Mouse (Mus musculus) hindbrain, embryonic 15.5 days (tissue): ENCODE measurements around the gene 2310061N02Rik. TPM values are rescaled to one million over a fixed set of nuclear protein-coding genes. Genes with fewer than 3 reads are reported as not detected.

Experiments used
- ATAC-seq: fragments of 200-750 bp; cut with Nextera tagmentation; 2 replicates; pipeline ENCODE4 v1.8.0; 2017; ENCODE audit warnings: low read depth, moderate number of reproducible peaks, moderate TSS enrichment; ENCODE audit not compliant: low FRiP score
- H3K27ac ChIP-seq: fragments of 300-500 bp; sonication (generic); replicated peaks from 2 replicates; pipeline ENCODE4 v1.5.1; 2015; ENCODE audit warnings: mild to moderate bottlenecking, inconsistent platforms
- H3K27me3 ChIP-seq: fragments of 300-500 bp; sonication (generic); 2 replicates; pipeline ENCODE4 v1.6.1; 2015; ENCODE audit warnings: control low read depth, inconsistent platforms
- H3K36me3 ChIP-seq: fragments of 300-500 bp; sonication (generic); 2 replicates; pipeline ENCODE4 v1.6.1; 2015; ENCODE audit warnings: control low read depth, inconsistent platforms
- H3K4me1 ChIP-seq: fragments of 300-500 bp; sonication (generic); replicated peaks from 2 replicates; pipeline ENCODE4 v1.6.1; 2015; ENCODE audit warnings: control low read depth, inconsistent platforms
- H3K4me2 ChIP-seq: fragments of 300-500 bp; sonication (generic); 2 replicates; pipeline ENCODE4 v1.6.1; 2015; ENCODE audit warnings: moderate library complexity, mild to moderate bottlenecking, inconsistent platforms
- H3K4me3 ChIP-seq: fragments of 300-500 bp; sonication (generic); 2 replicates; pipeline ENCODE4 v1.5.1; 2015; ENCODE audit warnings: mild to moderate bottlenecking, inconsistent platforms
- H3K9ac ChIP-seq: fragments of 300-500 bp; sonication (generic); 2 replicates; pipeline ENCODE4 v1.6.1; 2015; ENCODE audit warnings: inconsistent platforms
- H3K9me3 ChIP-seq: fragments of 300-500 bp; sonication (generic); 2 replicates; pipeline ENCODE4 v1.6.1; 2016; ENCODE audit warnings: control low read depth, inconsistent platforms
- WGBS: fragments of 180-500 bp; shearing (Covaris S2); methylation state at CpG from one replicate; pipeline ENCODE4 v1.1.7; 2015; 5-methylcytosine and 5-hydroxymethylcytosine counted together
- polyA plus RNA-seq: library from polyadenylated mRNA; unstranded; fragments of >200 nt; fragmentation: Nextera tagmentation; extraction: Ambion mirVana; gene quantifications from 2 replicates; pipeline ENCODE4 v1.2.1, GENCODE M21; 2015

Gene 2310061N02Rik
- polyA plus RNA-seq, 1 experiment from 2014 or later = not detected

DNA sequence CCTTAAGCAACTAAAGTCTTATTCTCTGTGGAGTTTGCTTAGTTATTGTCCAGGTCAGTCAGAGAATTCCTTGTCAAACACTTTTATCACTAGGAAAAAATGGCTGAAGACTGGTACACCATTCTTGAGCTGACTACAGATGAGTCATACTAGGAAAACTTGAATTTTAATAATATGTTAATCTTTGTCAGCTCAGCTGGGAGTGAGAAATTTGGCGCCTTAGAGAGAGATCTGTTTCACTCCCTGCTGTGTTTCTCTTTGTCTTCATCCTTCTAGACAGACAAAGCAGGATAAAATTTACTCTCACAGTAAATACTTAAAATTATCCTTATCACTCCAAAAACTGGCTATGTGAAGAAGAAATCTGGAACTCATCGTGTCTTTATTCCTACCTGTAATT lies 26.5 kb downstream of the 2310061N02Rik start:
- no peaks in the 10 kb centered on the region for H3K27me3 ChIP-seq
- no peak for ATAC-seq
- WGBS = 32% methylated on average over 2 of the region's 2 CpGs
- H3K4me1 ChIP-seq = no peaks in the 10 kb centered on the region
- H3K27ac ChIP-seq = no peak overlapping the region
- H3K9ac ChIP-seq = no peak overlapping the region
- H3K4me3 ChIP-seq = no peak overlapping the region
- no peak overlapping the region for H3K4me2 ChIP-seq
- H3K36me3 ChIP-seq = no peaks in the 10 kb centered on the region
- H3K9me3 ChIP-seq = no peaks in the 10 kb centered on the region

GRCm38 (mm10) chr16:88679099-88679498 lies 28.7 kb downstream of the 2310061N02Rik start:
- no peaks in the 10 kb centered on the region for H3K36me3 ChIP-seq
- no peaks in the 10 kb centered on the region for H3K27me3 ChIP-seq
- no peaks in the 10 kb centered on the region for H3K9me3 ChIP-seq
- ATAC-seq = no peak
- no peak overlapping the region for H3K4me2 ChIP-seq
- H3K4me1 ChIP-seq = no peaks in the 10 kb centered on the region
- no peak overlapping the region for H3K4me3 ChIP-seq
- no peak overlapping the region for H3K9ac ChIP-seq
- 86% methylated on average over 6 of the region's 6 CpGs for WGBS
- H3K27ac ChIP-seq = no peak overlapping the region

GRCm38 (mm10) chr16:88671571-88671970 lies 36.2 kb downstream of the 2310061N02Rik start, which contains the start of gene Krtap27-1:
Gene Krtap27-1, minus strand, starts transcription at chr16:88671671.
- Histone ChIP-seq H3K9ac (no peak within 1 kb of the TSS), H3K4me1 (no peaks in the 10 kb centered on the region), H3K27ac (no peak within 1 kb of the TSS), H3K9me3 (no peaks in the 10 kb centered on the region), H3K36me3 (no peaks in the 10 kb centered on the region), H3K4me2 (no peak within 1 kb of the TSS), H3K4me3 (no peak within 1 kb of the TSS), H3K27me3 (no peaks in the 10 kb centered on the region)
- ATAC-seq = no peak
- 93% methylated on average over 4 of the region's 4 CpGs for WGBS

DNA sequence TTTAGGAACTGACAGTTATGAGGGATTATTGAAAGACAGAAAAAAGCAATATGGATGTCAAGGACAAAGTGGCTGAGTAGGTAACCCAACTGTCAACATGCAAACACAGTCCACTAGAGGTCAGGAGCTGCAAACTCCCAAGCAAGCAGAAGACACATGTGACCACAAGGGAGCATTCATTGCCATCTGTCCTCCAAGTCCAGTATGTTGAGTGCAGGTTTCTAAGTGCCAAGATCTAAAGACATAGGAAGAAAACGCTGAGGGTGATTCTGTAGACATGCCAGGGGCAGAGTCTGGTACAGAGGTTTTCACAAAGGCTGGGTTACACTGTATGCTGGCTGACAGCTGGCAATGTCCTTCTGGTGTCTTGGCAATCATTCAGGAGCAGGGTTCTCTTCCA lies 50.3 kb downstream of the 2310061N02Rik start:
- 42% methylated on average over 1 of the region's 1 CpGs for WGBS
- no peak overlapping the region for H3K4me3 ChIP-seq
- H3K27me3 ChIP-seq = no peaks in the 10 kb centered on the region
- H3K9ac ChIP-seq = no peak overlapping the region
- H3K27ac ChIP-seq = no peak overlapping the region
- no peaks in the 10 kb centered on the region for H3K9me3 ChIP-seq
- ATAC-seq = peak; percentile 78
- no peak overlapping the region for H3K4me2 ChIP-seq
- no peaks in the 10 kb centered on the region for H3K36me3 ChIP-seq
- no peaks in the 10 kb centered on the region for H3K4me1 ChIP-seq

Other genes with a start within 250 kb of the 2310061N02Rik start
- gene Cldn17, start 201.0 kb downstream of the 2310061N02Rik start, polyA plus RNA-seq = not detected in 2 replicates
- gene Cldn8, start 144.8 kb downstream of the 2310061N02Rik start, polyA plus RNA-seq = not detected in 2 replicates
- gene Krtap24-1, start 95.7 kb downstream of the 2310061N02Rik start, polyA plus RNA-seq = not detected in 2 replicates
- gene 2310079G19Rik, start 80.3 kb downstream of the 2310061N02Rik start, polyA plus RNA-seq = not detected in 2 replicates
- gene Krtap26-1, start 60.2 kb downstream of the 2310061N02Rik start, polyA plus RNA-seq = not detected in 2 replicates
- not detected in 2 replicates for gene Krtap27-1, start 36.3 kb downstream of the 2310061N02Rik start, polyA plus RNA-seq
- not detected in 2 replicates for gene Krtap13-1, start 20.9 kb upstream of the 2310061N02Rik start, polyA plus RNA-seq
- gene Krtap13, start 43.7 kb upstream of the 2310061N02Rik start, polyA plus RNA-seq = not detected in 2 replicates
- not detected in 2 replicates for gene 2310034C09Rik, start 50.9 kb upstream of the 2310061N02Rik start, polyA plus RNA-seq
- not detected in 2 replicates for gene 2310057N15Rik, start 66.2 kb upstream of the 2310061N02Rik start, polyA plus RNA-seq
- not detected in 2 replicates for gene Gm5965, start 69.9 kb upstream of the 2310061N02Rik start, polyA plus RNA-seq
- gene Gm20741, start 104.3 kb upstream of the 2310061N02Rik start, polyA plus RNA-seq = not detected in 2 replicates
- not detected in 2 replicates for gene Krtap15, start 112.3 kb upstream of the 2310061N02Rik start, polyA plus RNA-seq
- not detected in 2 replicates for gene Krtap14, start 118.2 kb upstream of the 2310061N02Rik start, polyA plus RNA-seq
- not detected in 2 replicates for gene Krtap19-1, start 161.4 kb upstream of the 2310061N02Rik start, polyA plus RNA-seq
- gene Krtap19-2, start 166.3 kb upstream of the 2310061N02Rik start, polyA plus RNA-seq = not detected in 2 replicates
- not detected in 2 replicates for gene Krtap19-3, start 170.1 kb upstream of the 2310061N02Rik start, polyA plus RNA-seq
- gene Krtap19-4, start 177.1 kb upstream of the 2310061N02Rik start, polyA plus RNA-seq = not detected in 2 replicates
- gene Krtap19-5, start 188.5 kb upstream of the 2310061N02Rik start, polyA plus RNA-seq = not detected in 2 replicates
- not detected in 2 replicates for gene Krtap19-9b, start 224.3 kb upstream of the 2310061N02Rik start, polyA plus RNA-seq